Mouse (Mus musculus) Patski (cell line): ENCODE measurements around the gene Hs3st2. TPM values are rescaled to one million over a fixed set of nuclear protein-coding genes. Genes with fewer than 3 reads are reported as not detected.

Source experiments
- ATAC-seq: fragments of 100-300 bp; one replicate; pipeline ENCODE4 v1.8.0; 2021
- CTCF ChIA-PET: fragments of 350-600 bp; sonication (Branson Sonifier 250); formaldehyde crosslinking; loops from one replicate; lab custom pipeline; 2022; ENCODE audit warnings: inconsistent platforms; lab: Charles Lee
- POLR2A ChIA-PET: fragments of 350-600 bp; sonication (Branson Sonifier 250); formaldehyde crosslinking; loops from one replicate; lab custom pipeline; 2022; ENCODE audit warnings: antibody characterized with exemption, inconsistent platforms; lab: Charles Lee
- DNase-seq: peaks from one replicate; pipeline ENCODE4 v3.0.0-alpha.2; 2011; ENCODE audit warnings: low read depth, low spot score
- H3K27me3 ChIP-seq: fragments of 371-371 bp; one replicate; pipeline ENCODE4 v1.5.1; 2021
- CTCF ChIP-seq: fragments of 100-300 bp; IDR thresholded peaks from one replicate; pipeline ENCODE4 v1.5.1; 2021
- in situ Hi-C: fragments of 300-500 bp; cut with MboI; formaldehyde crosslinking; loops from 3 replicates; pipeline ENCODE4 v1.11.1; 2018; ENCODE audit warnings: low pct_unique_long_range_greater_than_20kb, mixed read lengths
- polyA plus RNA-seq: library from polyadenylated mRNA; unstranded; gene quantifications from one replicate; pipeline ENCODE4 v1.2.3, GENCODE M21; 2021

The Hs3st2 gene
- polyA plus RNA-seq, 1 experiment from 2014 or later = not detected

- DNase-seq (no peak), ATAC-seq (no peak)
- no peaks in the 10 kb centered on the region for H3K27me3 ChIP-seq
- ChIA-PET CTCF (no interaction called here), POLR2A (no interaction called here)
- in situ Hi-C loops = no loop called here
- TF ChIP-seq CTCF = no peak
Measured at GRCm38 (mm10) chr7:121460626-121461025, 69.0 kb downstream of the Hs3st2 start.

GRCm38 (mm10) chr7:121464441-121464840 lies 72.8 kb downstream of the Hs3st2 start:
- no peak for TF ChIP-seq CTCF
- ChIA-PET POLR2A (no interaction called here), CTCF (no interaction called here)
- DNase-seq (no peak), ATAC-seq (no peak)
- H3K27me3 ChIP-seq = no peaks in the 10 kb centered on the region
- in situ Hi-C loops = no loop called here

- no peak for TF ChIP-seq CTCF
- DNase-seq (no peak), ATAC-seq (no peak)
- ChIA-PET CTCF (no interaction called here), POLR2A (no interaction called here)
- in situ Hi-C loops = no loop called here
- no peaks in the 10 kb centered on the region for H3K27me3 ChIP-seq
Measured at GRCm38 (mm10) chr7:121465111-121465510, 73.5 kb downstream of the Hs3st2 start.

GRCm38 (mm10) chr7:121466331-121466730 lies 74.7 kb downstream of the Hs3st2 start:
- DNase-seq (no peak), ATAC-seq (no peak)
- no peaks in the 10 kb centered on the region for H3K27me3 ChIP-seq
- no peak for TF ChIP-seq CTCF
- in situ Hi-C loops = no loop called here
- ChIA-PET CTCF (no interaction called here), POLR2A (interaction anchor here (0.5 kb wide), 1 partner anchor 1481 kb away, joined by 3 read pairs; no protein-coding TSS in a partner anchor)

- no peak for ATAC-seq
Measured at GRCm38 (mm10) chr7:121469435-121469834, 77.8 kb downstream of the Hs3st2 start.

GRCm38 (mm10) chr7:121478302-121478701 lies 86.6 kb downstream of the Hs3st2 start:
- no peak for ATAC-seq
- in situ Hi-C loops = no loop called here
- ChIA-PET POLR2A (no interaction called here), CTCF (no interaction called here)
- H3K27me3 ChIP-seq = peaks cover 3% of the 10 kb centered on the region
- DNase-seq = no peak
- no peak for TF ChIP-seq CTCF

More at GRCm38 (mm10) chr7:121469435-121469834, 77.8 kb downstream of the Hs3st2 start:
- POLR2A ChIA-PET = no interaction called here
- DNase-seq = no peak
- in situ Hi-C loops = no loop called here
- no peak for TF ChIP-seq CTCF
- CTCF ChIA-PET = no interaction called here
- no peaks in the 10 kb centered on the region for H3K27me3 ChIP-seq

- ChIA-PET CTCF (no interaction called here), POLR2A (no interaction called here)
- ATAC-seq (no peak), DNase-seq (no peak)
- TF ChIP-seq CTCF = no peak
- H3K27me3 ChIP-seq = peaks cover 3% of the 10 kb centered on the region
- in situ Hi-C loops = no loop called here
Measured at GRCm38 (mm10) chr7:121480106-121480505, 88.4 kb downstream of the Hs3st2 start.

- CTCF ChIA-PET = no interaction called here
- no peak for ATAC-seq
- TF ChIP-seq CTCF = no peak
- POLR2A ChIA-PET = no interaction called here
- no peak for DNase-seq
- H3K27me3 ChIP-seq = peaks cover 6% of the 10 kb centered on the region
- in situ Hi-C loops = no loop called here
Measured at GRCm38 (mm10) chr7:121484590-121484989, 92.9 kb downstream of the Hs3st2 start.

GRCm38 (mm10) chr7:121485266-121485665 lies 93.6 kb downstream of the Hs3st2 start:
- ATAC-seq (no peak), DNase-seq (no peak)
- ChIA-PET CTCF (no interaction called here), POLR2A (no interaction called here)
- TF ChIP-seq CTCF = peak; percentile 28
- in situ Hi-C loops = no loop called here
- peaks cover 6% of the 10 kb centered on the region for H3K27me3 ChIP-seq

- no peak for ATAC-seq
- ChIA-PET POLR2A (no interaction called here), CTCF (no interaction called here)
- H3K27me3 ChIP-seq = peaks cover 3% of the 10 kb centered on the region
- TF ChIP-seq CTCF = no peak
- in situ Hi-C loops = no loop called here
- no peak for DNase-seq
Measured at GRCm38 (mm10) chr7:121487291-121487690, 95.6 kb downstream of the Hs3st2 start.

GRCm38 (mm10) chr7:121489401-121489800 lies 97.7 kb downstream of the Hs3st2 start:
- CTCF ChIA-PET = interaction anchor here (0.6 kb wide), 1 partner anchor 297 kb away, joined by 3 read pairs; no protein-coding TSS in a partner anchor
- POLR2A ChIA-PET = no interaction called here
- TF ChIP-seq CTCF = no peak
- ATAC-seq (no peak), DNase-seq (no peak)
- in situ Hi-C loops = no loop called here
- peaks cover 6% of the 10 kb centered on the region for H3K27me3 ChIP-seq

- ChIA-PET POLR2A (no interaction called here), CTCF (no interaction called here)
- no peak for TF ChIP-seq CTCF
- DNase-seq = no peak
- peaks cover 6% of the 10 kb centered on the region for H3K27me3 ChIP-seq
- in situ Hi-C loops = no loop called here
- ATAC-seq = no peak
Measured at GRCm38 (mm10) chr7:121491455-121492005, 99.9 kb downstream of the Hs3st2 start.
